Mouse (Mus musculus) liver, embryonic 18 days (tissue): ENCODE measurements around the gene Zar1. TPM values are rescaled to one million over a fixed set of nuclear protein-coding genes. Genes with fewer than 3 reads are reported as not detected.

Experiments
- polyA plus RNA-seq: library from polyadenylated mRNA; depleted of rRNA; stranded (reverse); fragments of >200 nt; gene quantifications from 2 replicates; pipeline ENCODE4 v1.2.3, GENCODE M21; 2012; rRNA removed

Gene Zar1
- polyA plus RNA-seq = not detected in 2 replicates

GRCm38 (mm10) chr5:72580970-72581332, at the start of gene Zar1:
TSS of gene Zar1 (minus strand) at chr5:72581254.

GRCm38 (mm10) chr5:72587192-72587681, 6.2 kb upstream of the Zar1 start, which contains the start of gene Gm5868:
TSS of gene Gm5868 (minus strand) at chr5:72587551.

GRCm38 (mm10) chr5:72559544-72560049, 21.5 kb downstream of the Zar1 start, which contains the start of gene Nfxl1:
TSS of gene Nfxl1 (minus strand) at chr5:72559684.

Other genes with a start within 250 kb of the Zar1 start
- 0.07 and 0.13 TPM in 2 replicates for gene Corin, start 76.8 kb downstream of the Zar1 start, polyA plus RNA-seq
- 7.1 and 8.9 TPM in 2 replicates for gene Nfxl1, start 21.6 kb downstream of the Zar1 start, polyA plus RNA-seq
- not detected in 2 replicates for gene Gm5868, start 6.3 kb upstream of the Zar1 start, polyA plus RNA-seq
- 0.01 TPM in 2 replicates for gene Cnga1, start 63.0 kb upstream of the Zar1 start, polyA plus RNA-seq
- gene Nipal1, start 66.5 kb upstream of the Zar1 start, polyA plus RNA-seq = 14.1 and 17.0 TPM in 2 replicates
- 0.07 and 0.11 TPM in 2 replicates for gene Txk, start 171.5 kb upstream of the Zar1 start, polyA plus RNA-seq